Mouse (Mus musculus) thymus, adult 2 months (tissue): ENCODE data around the gene Calhm2. TPM values are rescaled to one million over a fixed set of nuclear protein-coding genes. Genes with fewer than 3 reads are reported as not detected.
"Not testable (repeated sequence)": the region's sequence is repeated elsewhere in the genome, so short reads cannot be mapped to it uniquely, and the experiment has no call there.

Source experiments
- DNase-seq: peaks from one replicate; pipeline ENCODE4 v3.0.0; 2021
- H3K27ac ChIP-seq: fragments of 200-500 bp; 2 replicates; pipeline ENCODE4 v1.5.1; 2012; ENCODE audit warnings: low read length, control low read depth; ENCODE audit not compliant: control insufficient read depth, insufficient read depth
- H3K27me3 ChIP-seq: fragments of 200-500 bp; 2 replicates; pipeline ENCODE4 v1.6.1; 2012; ENCODE audit warnings: mild to moderate bottlenecking, low read length, moderate library complexity, mixed read lengths; ENCODE audit not compliant: control insufficient read depth, insufficient read depth
- H3K36me3 ChIP-seq: fragments of 200-500 bp; 2 replicates; pipeline ENCODE4 v1.6.1; 2012; ENCODE audit warnings: mild to moderate bottlenecking, low read length, moderate library complexity; ENCODE audit not compliant: control insufficient read depth, insufficient read depth
- H3K4me1 ChIP-seq: fragments of 200-500 bp; replicated peaks from 2 replicates; pipeline ENCODE4 v1.6.1; 2012; ENCODE audit warnings: low read length; ENCODE audit not compliant: control insufficient read depth, insufficient read depth
- H3K4me3 ChIP-seq: fragments of 200-500 bp; 2 replicates; pipeline ENCODE4 v1.5.1; 2012; ENCODE audit warnings: mild to moderate bottlenecking, low read length, control low read depth, moderate library complexity; ENCODE audit not compliant: control insufficient read depth, insufficient read depth
- CTCF ChIP-seq: fragments of 200-500 bp; IDR thresholded peaks from 2 replicates; pipeline ENCODE4 v1.5.1; 2012; ENCODE audit warnings: mild to moderate bottlenecking, control low read depth, low read length, moderate library complexity, borderline replicate concordance; ENCODE audit not compliant: control insufficient read depth, poor library complexity, insufficient read depth; ENCODE audit errors: extremely low read depth
- POLR2A ChIP-seq: fragments of 200-500 bp; IDR thresholded peaks from 2 replicates; pipeline ENCODE4 v1.6.1; 2012; ENCODE audit warnings: mild to moderate bottlenecking, low read length, control low read depth, moderate library complexity; ENCODE audit not compliant: control insufficient read depth, poor library complexity, insufficient read depth; ENCODE audit errors: extremely low read depth
- WGBS: fragments of 180-500 bp; shearing (Covaris S2); methylation state at CpG from one replicate; pipeline ENCODE4 v1.1.7; 2018; 5-methylcytosine and 5-hydroxymethylcytosine counted together
- polyA plus RNA-seq: library from polyadenylated mRNA; depleted of rRNA; stranded (reverse); fragments of >200 nt; gene quantifications from 2 replicates; pipeline ENCODE4 v1.2.3, GENCODE M21; 2012

Gene Calhm2
- polyA plus RNA-seq, 1 experiment = 16.3 TPM

GRCm38 (mm10) chr19:47142438-47142837 is 4.3 kb upstream of the Calhm2 start:
- no peak overlapping the region for H3K4me3 ChIP-seq
- no peak for TF ChIP-seq CTCF
- no peak for TF ChIP-seq POLR2A
- DNase-seq = no peak
- WGBS = 79% methylated on average over 6 of the region's 6 CpGs
- no peaks in the 10 kb centered on the region for H3K27me3 ChIP-seq
- H3K4me1 ChIP-seq = peaks cover 13% of the 10 kb centered on the region
- H3K36me3 ChIP-seq = no peaks in the 10 kb centered on the region
- H3K27ac ChIP-seq = no peak overlapping the region

- H3K27ac ChIP-seq, DNase-seq, H3K4me3 ChIP-seq, H3K27me3 ChIP-seq, H3K36me3 ChIP-seq: not testable (repeated sequence)
- H3K4me1 ChIP-seq = peaks cover 29% of the 10 kb centered on the region
- 72% methylated on average over 7 of the region's 7 CpGs for WGBS
Measured at GRCm38 (mm10) chr19:47139611-47140010, 1.5 kb upstream of the Calhm2 start.

DNA sequence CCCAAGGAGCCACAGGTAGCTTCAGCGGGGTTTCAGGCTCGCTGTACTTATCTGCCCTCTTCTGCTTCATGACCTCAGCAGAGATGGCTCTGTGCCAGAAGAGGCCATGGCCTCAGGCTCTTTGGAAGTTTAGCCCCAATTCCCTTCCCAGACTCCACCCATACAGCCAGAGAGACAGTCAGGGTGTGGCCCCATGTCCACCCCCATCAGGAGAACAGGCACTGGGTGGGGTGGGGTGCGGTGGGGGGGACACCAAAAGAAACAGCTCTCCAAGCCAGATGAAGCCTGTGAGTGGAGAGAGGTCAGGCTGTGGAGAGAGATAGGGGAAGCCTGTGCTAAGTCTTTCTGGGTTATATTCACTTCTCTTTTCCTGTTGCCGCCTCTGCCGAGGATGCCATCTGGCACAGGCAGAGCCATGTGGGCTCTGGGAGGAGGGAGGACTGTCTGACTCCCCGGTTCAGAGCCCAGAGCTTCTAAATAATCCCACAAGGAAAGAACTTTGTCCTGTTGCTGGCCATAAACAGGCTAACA is 978 bp downstream of the Calhm2 start:
- DNase-seq = peak; percentile 37
- peaks cover 2% of the 10 kb centered on the region for H3K36me3 ChIP-seq
- no peaks in the 10 kb centered on the region for H3K27me3 ChIP-seq
- H3K4me3 ChIP-seq = peak overlapping the region; percentile 75
- peak overlapping the region; percentile 7; the same call in 1 of the 2 replicates for H3K27ac ChIP-seq
- WGBS = 7% methylated on average over 6 of the region's 6 CpGs
- H3K4me1 ChIP-seq = peaks cover 39% of the 10 kb centered on the region
- TF ChIP-seq POLR2A = no peak
- TF ChIP-seq CTCF = no peak

GRCm38 (mm10) chr19:47136170-47136569 is 1.9 kb downstream of the Calhm2 start:
- H3K4me3 ChIP-seq = no peak overlapping the region
- no peak for DNase-seq
- H3K27me3 ChIP-seq = no peaks in the 10 kb centered on the region
- no peak overlapping the region for H3K27ac ChIP-seq
- H3K4me1 ChIP-seq = peaks cover 39% of the 10 kb centered on the region
- 84% methylated on average over 5 of the region's 5 CpGs for WGBS
- peaks cover 11% of the 10 kb centered on the region for H3K36me3 ChIP-seq
- TF ChIP-seq CTCF = no peak
- no peak for TF ChIP-seq POLR2A

DNA sequence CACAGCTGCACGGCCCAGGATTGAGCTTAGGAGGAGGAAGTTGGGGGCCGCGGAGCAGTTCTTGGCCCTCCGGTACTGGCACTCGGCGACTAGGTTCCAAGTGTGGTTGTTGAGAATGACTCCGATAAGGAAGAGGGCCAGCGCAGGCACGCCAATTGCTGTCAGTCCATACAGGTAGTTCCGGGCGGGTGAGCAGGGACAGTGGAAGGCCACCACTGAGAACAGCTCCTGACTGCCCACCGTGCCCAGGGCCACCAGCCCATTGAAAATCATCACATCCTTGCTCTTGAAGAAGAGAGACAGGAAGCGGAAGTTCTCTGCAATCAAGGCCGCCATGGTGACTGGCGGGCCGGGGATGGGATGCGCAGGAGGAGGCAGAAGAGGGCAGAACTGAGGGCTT is 2.5 kb downstream of the Calhm2 start:
- peaks cover 39% of the 10 kb centered on the region for H3K4me1 ChIP-seq
- H3K4me3 ChIP-seq = no peak overlapping the region
- no peak for DNase-seq
- WGBS = 92% methylated on average over 17 of the region's 17 CpGs
- H3K27ac ChIP-seq = no peak overlapping the region
- peaks cover 12% of the 10 kb centered on the region for H3K36me3 ChIP-seq
- H3K27me3 ChIP-seq = no peaks in the 10 kb centered on the region
- TF ChIP-seq POLR2A = no peak
- TF ChIP-seq CTCF = no peak

GRCm38 (mm10) chr19:47133161-47133560 is 4.9 kb downstream of the Calhm2 start:
- H3K27me3 ChIP-seq = no peaks in the 10 kb centered on the region
- no peak overlapping the region for H3K4me3 ChIP-seq
- 22% methylated on average over 7 of the region's 7 CpGs for WGBS
- H3K27ac ChIP-seq = no peak overlapping the region
- H3K36me3 ChIP-seq = peaks cover 32% of the 10 kb centered on the region
- H3K4me1 ChIP-seq = peaks cover 26% of the 10 kb centered on the region
- no peak for TF ChIP-seq CTCF
- no peak for TF ChIP-seq POLR2A
- DNase-seq = no peak

GRCm38 (mm10) chr19:47130551-47131125 is 7.5 kb downstream of the Calhm2 start:
- DNase-seq = no peak
- Histone ChIP-seq H3K27ac (no peak overlapping the region), H3K36me3 (peaks cover 32% of the 10 kb centered on the region), H3K27me3 (no peaks in the 10 kb centered on the region), H3K4me1 (peaks cover 12% of the 10 kb centered on the region), H3K4me3 (no peak overlapping the region)
- no peak for TF ChIP-seq POLR2A
- TF ChIP-seq CTCF = no peak
- WGBS = 95% methylated on average over 15 of the region's 15 CpGs
